Mouse (Mus musculus): Measurements from ENCODE around the gene Taf1d.

- TF ChIP-seq ZNF384 (IDR thresholded peaks at IDR 0.05; ENCODE audit: low read depth, low read length), result no peak
- no peak for TF ChIP-seq CHD2 (IDR thresholded peaks at IDR 0.05; ENCODE audit: low read depth, low read length)
- TF ChIP-seq ZC3H11A (IDR thresholded peaks at IDR 0.05; ENCODE audit: borderline replicate concordance, low read depth, low read length), result no peak
- no peak for TF ChIP-seq MAFK (IDR thresholded peaks at IDR 0.05; ENCODE audit: insufficient read depth, low read depth, low read length)
- no peak for TF ChIP-seq HCFC1 (IDR thresholded peaks at IDR 0.05; ENCODE audit: borderline replicate concordance, insufficient read depth, low read length)
These were observed 6.0 kb upstream of the Taf1d start for GRCm38 (mm10) chr9:15300056-15300455.

Data from ES-E14 (cell line).